Mouse (Mus musculus): ENCODE data around the gene Apol6. TPM values are rescaled to one million over a fixed set of nuclear protein-coding genes. Genes with fewer than 3 reads are reported as not detected.

Gene Apol6
- polyA plus RNA-seq, 1 experiment from 2014 or later, result not detected

GRCm38 (mm10) chr15:77078786-77079185 lies 34.3 kb downstream of the Apol6 start:
- 54% methylated on average over 3 of the region's 3 CpGs for WGBS
- Histone ChIP-seq H3K4me3 (replicated peaks) (no peak overlapping the region), H3K27me3 (no peaks in the 10 kb centered on the region), H3K27ac (no peak overlapping the region), H3K9me3 (no peaks in the 10 kb centered on the region), H3K4me2 (no peak overlapping the region), H3K36me3 (replicated peaks) (peaks cover 52% of the 10 kb centered on the region), H3K9ac (no peak overlapping the region), H3K4me1 (peaks cover 8% of the 10 kb centered on the region)
- no peak for ATAC-seq (ENCODE audit: low FRiP score)

GRCm38 (mm10) chr15:77079256-77079822 lies 34.8 kb downstream of the Apol6 start:
- H3K36me3 ChIP-seq (replicated peaks), result peaks cover 52% of the 10 kb centered on the region
- H3K9me3 ChIP-seq, result no peaks in the 10 kb centered on the region
- 57% methylated on average over 14 of the region's 14 CpGs for WGBS
- H3K4me2 ChIP-seq, result no peak overlapping the region
- H3K27ac ChIP-seq, result no peak overlapping the region
- H3K27me3 ChIP-seq, result no peaks in the 10 kb centered on the region
- no peak for ATAC-seq (ENCODE audit: low FRiP score)
- H3K4me3 ChIP-seq (replicated peaks), result no peak overlapping the region
- H3K4me1 ChIP-seq, result peaks cover 8% of the 10 kb centered on the region
- no peak overlapping the region for H3K9ac ChIP-seq

- no peak overlapping the region for H3K27ac ChIP-seq
- H3K27me3 ChIP-seq, result no peaks in the 10 kb centered on the region
- peaks cover 57% of the 10 kb centered on the region for H3K36me3 ChIP-seq (replicated peaks)
- peaks cover 8% of the 10 kb centered on the region for H3K4me1 ChIP-seq
- no peaks in the 10 kb centered on the region for H3K9me3 ChIP-seq
- H3K4me3 ChIP-seq (replicated peaks), result no peak overlapping the region
- 72% methylated on average over 11 of the region's 11 CpGs for WGBS
- no peak overlapping the region for H3K4me2 ChIP-seq
- no peak for ATAC-seq (ENCODE audit: low FRiP score)
- H3K9ac ChIP-seq, result no peak overlapping the region
Observed at GRCm38 (mm10) chr15:77079890-77080361, 35.4 kb downstream of the Apol6 start.

GRCm38 (mm10) chr15:77080684-77081254 lies 36.2 kb downstream of the Apol6 start:
- Histone ChIP-seq H3K9ac (no peak overlapping the region), H3K4me1 (peaks cover 8% of the 10 kb centered on the region), H3K4me3 (replicated peaks) (no peak overlapping the region), H3K9me3 (no peaks in the 10 kb centered on the region), H3K36me3 (replicated peaks) (peaks cover 62% of the 10 kb centered on the region), H3K27me3 (no peaks in the 10 kb centered on the region), H3K4me2 (no peak overlapping the region), H3K27ac (no peak overlapping the region)
- WGBS, result 72% methylated on average over 14 of the region's 14 CpGs
- ATAC-seq (ENCODE audit: low FRiP score), result no peak

DNA sequence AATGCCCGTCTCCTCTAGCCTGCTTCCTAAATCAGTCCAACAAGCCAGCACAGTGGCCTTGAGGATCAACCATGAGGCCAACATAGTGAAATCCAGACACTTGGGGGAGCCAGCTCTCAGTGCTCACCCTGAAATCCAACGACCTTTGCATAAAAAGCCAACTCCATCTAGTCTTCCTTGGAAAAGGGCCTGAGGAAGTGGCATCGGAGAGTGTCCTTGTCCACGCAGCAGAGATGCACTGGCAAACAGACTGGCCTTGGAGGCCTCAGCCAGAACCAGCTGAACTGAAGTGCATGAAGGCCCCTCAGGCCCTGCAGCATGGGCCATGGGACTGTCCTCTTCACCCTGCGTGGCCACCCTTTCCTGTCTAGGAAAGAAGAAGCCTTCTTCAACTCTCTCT lies 36.9 kb downstream of the Apol6 start:
- Histone ChIP-seq H3K9me3 (no peaks in the 10 kb centered on the region), H3K4me2 (no peak overlapping the region), H3K9ac (no peak overlapping the region), H3K27ac (no peak overlapping the region), H3K36me3 (replicated peaks) (peaks cover 61% of the 10 kb centered on the region), H3K4me3 (replicated peaks) (no peak overlapping the region), H3K27me3 (no peaks in the 10 kb centered on the region), H3K4me1 (peaks cover 8% of the 10 kb centered on the region)
- ATAC-seq (ENCODE audit: low FRiP score), result no peak
- 86% methylated on average over 5 of the region's 5 CpGs for WGBS

DNA sequence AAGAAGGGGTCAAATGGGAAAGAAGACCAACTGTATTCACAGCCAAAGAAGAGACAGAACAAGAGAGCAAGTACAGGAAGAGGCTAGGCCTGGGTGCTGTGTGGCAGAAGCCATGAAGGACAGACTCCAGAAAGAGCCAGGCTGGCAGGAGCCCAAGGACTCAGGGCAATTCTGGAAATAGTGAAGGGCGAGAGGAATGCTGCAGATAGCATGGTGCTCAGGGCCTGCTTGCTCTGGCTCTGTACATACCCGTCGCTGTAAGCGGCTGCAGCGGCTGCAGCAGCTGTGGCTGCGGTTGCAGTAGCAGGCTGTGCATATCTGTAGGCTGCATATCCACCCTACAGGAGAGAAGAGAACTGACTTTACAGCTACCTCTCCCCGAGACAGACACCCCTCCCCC lies 41.3 kb downstream of the Apol6 start:
- ATAC-seq (ENCODE audit: low FRiP score), result no peak
- peaks cover 55% of the 10 kb centered on the region for H3K36me3 ChIP-seq (replicated peaks)
- H3K4me2 ChIP-seq, result no peak overlapping the region
- 93% methylated on average over 7 of the region's 7 CpGs for WGBS
- H3K27me3 ChIP-seq, result no peaks in the 10 kb centered on the region
- no peak overlapping the region for H3K9ac ChIP-seq
- H3K27ac ChIP-seq, result no peak overlapping the region
- no peak overlapping the region for H3K4me3 ChIP-seq (replicated peaks)
- H3K9me3 ChIP-seq, result no peaks in the 10 kb centered on the region
- peaks cover 8% of the 10 kb centered on the region for H3K4me1 ChIP-seq

DNA sequence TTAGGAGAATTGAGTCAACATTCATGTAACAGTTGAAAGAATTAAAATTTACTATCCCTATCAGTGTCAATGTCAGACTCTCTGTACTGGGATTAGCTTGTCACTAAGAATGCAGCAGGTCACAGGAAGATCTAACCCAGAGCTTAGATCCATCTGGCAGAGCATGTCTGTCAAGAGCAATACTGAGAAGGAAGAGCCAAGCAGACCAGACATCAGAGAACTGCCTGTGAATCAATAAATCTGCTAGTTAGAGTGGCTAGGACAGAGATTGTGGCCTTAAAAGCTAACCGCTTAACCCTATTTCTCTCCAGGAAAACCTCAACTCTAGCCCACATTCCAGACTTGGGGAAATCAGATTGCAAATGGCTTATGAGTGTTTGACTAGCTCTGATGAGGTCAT lies 42.0 kb downstream of the Apol6 start:
- Histone ChIP-seq H3K9ac (no peak overlapping the region), H3K4me1 (peaks cover 8% of the 10 kb centered on the region), H3K4me2 (no peak overlapping the region), H3K36me3 (replicated peaks) (peaks cover 56% of the 10 kb centered on the region), H3K27me3 (no peaks in the 10 kb centered on the region), H3K27ac (no peak overlapping the region), H3K9me3 (no peaks in the 10 kb centered on the region), H3K4me3 (replicated peaks) (no peak overlapping the region)
- WGBS, result 100% methylated on average over 1 of the region's 1 CpGs
- ATAC-seq (ENCODE audit: low FRiP score), result no peak

DNA sequence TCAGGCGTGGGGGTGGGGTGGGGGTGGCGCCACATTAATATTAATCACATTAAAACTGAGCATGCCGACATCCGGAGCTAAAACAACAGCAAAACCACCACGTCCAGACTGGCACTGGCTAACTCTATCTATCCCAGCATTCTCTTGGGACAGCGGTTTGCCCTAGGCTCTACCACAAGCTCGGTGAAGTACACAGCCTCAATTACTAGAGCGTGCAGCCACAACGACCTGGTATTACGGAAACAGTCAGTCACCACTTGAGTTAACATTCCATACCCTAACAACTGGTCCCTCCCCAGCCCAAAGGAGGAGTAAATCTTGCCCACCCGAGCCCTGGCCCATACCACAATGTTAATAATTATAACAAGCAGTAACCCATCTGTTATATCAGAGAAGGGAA lies 44.7 kb downstream of the Apol6 start:
- no peaks in the 10 kb centered on the region for H3K27me3 ChIP-seq

DNA sequence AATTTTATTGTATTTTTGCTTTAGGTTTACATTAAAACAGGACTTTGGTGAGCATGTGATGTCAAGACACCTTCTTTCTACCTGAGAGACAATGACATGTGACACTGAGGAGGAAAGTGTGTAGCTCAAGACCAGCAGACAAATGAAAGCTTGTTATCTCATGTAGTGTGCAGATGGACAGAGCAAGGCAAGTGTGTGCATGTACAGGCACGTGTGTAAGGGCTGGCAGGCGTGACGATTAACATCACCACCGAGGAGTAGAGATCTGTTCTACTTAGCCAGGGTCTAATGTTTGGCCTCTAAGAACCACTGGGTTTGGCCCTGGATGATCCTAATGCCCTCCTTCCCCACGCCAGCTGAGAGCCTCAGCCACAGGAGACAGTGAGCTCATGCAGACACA lies 46.0 kb downstream of the Apol6 start:
- Histone ChIP-seq H3K27ac (no peak overlapping the region), H3K9me3 (no peaks in the 10 kb centered on the region), H3K4me2 (no peak overlapping the region), H3K36me3 (replicated peaks) (peaks cover 52% of the 10 kb centered on the region), H3K9ac (no peak overlapping the region), H3K27me3 (no peaks in the 10 kb centered on the region), H3K4me1 (no peaks in the 10 kb centered on the region), H3K4me3 (replicated peaks) (no peak overlapping the region)
- WGBS, result 95% methylated on average over 5 of the region's 5 CpGs
- ATAC-seq (ENCODE audit: low FRiP score), result no peak

More for the DNA sequence above, 44.7 kb downstream of the Apol6 start:
- Histone ChIP-seq H3K9ac (no peak overlapping the region), H3K4me2 (no peak overlapping the region), H3K27ac (no peak overlapping the region), H3K4me1 (no peaks in the 10 kb centered on the region), H3K9me3 (no peaks in the 10 kb centered on the region), H3K36me3 (replicated peaks) (peaks cover 59% of the 10 kb centered on the region), H3K4me3 (replicated peaks) (no peak overlapping the region)
- no peak for ATAC-seq (ENCODE audit: low FRiP score)
- 78% methylated on average over 11 of the region's 11 CpGs for WGBS

GRCm38 (mm10) chr15:77091394-77091793 lies 46.9 kb downstream of the Apol6 start:
- Histone ChIP-seq H3K4me1 (no peaks in the 10 kb centered on the region), H3K4me2 (no peak overlapping the region), H3K9me3 (no peaks in the 10 kb centered on the region), H3K27me3 (no peaks in the 10 kb centered on the region), H3K27ac (no peak overlapping the region), H3K36me3 (replicated peaks) (peaks cover 52% of the 10 kb centered on the region), H3K4me3 (replicated peaks) (no peak overlapping the region), H3K9ac (no peak overlapping the region)
- WGBS, result 78% methylated on average over 4 of the region's 4 CpGs
- ATAC-seq (ENCODE audit: low FRiP score), result no peak

GRCm38 (mm10) chr15:77094431-77094830 lies 49.9 kb downstream of the Apol6 start:
- Histone ChIP-seq H3K36me3 (replicated peaks) (peaks cover 54% of the 10 kb centered on the region), H3K9me3 (no peaks in the 10 kb centered on the region), H3K4me1 (no peaks in the 10 kb centered on the region), H3K27ac (no peak overlapping the region), H3K4me2 (no peak overlapping the region), H3K27me3 (no peaks in the 10 kb centered on the region), H3K4me3 (replicated peaks) (no peak overlapping the region), H3K9ac (no peak overlapping the region)
- 97% methylated on average over 13 of the region's 13 CpGs for WGBS
- ATAC-seq (ENCODE audit: low FRiP score), result no peak

- Histone ChIP-seq H3K9me3 (no peaks in the 10 kb centered on the region), H3K4me1 (no peaks in the 10 kb centered on the region), H3K27ac (no peak overlapping the region), H3K36me3 (replicated peaks) (peaks cover 54% of the 10 kb centered on the region), H3K9ac (no peak overlapping the region), H3K27me3 (no peaks in the 10 kb centered on the region), H3K4me3 (replicated peaks) (no peak overlapping the region), H3K4me2 (no peak overlapping the region)
- ATAC-seq (ENCODE audit: low FRiP score), result no peak
- WGBS, result 91% methylated on average over 1 of the region's 1 CpGs
Observed at GRCm38 (mm10) chr15:77095216-77095615, 50.7 kb downstream of the Apol6 start.

GRCm38 (mm10) chr15:77097358-77097757 lies 52.8 kb downstream of the Apol6 start:
- Histone ChIP-seq H3K27me3 (no peaks in the 10 kb centered on the region), H3K27ac (no peak overlapping the region), H3K9ac (no peak overlapping the region), H3K9me3 (no peaks in the 10 kb centered on the region), H3K4me3 (replicated peaks) (no peak overlapping the region), H3K4me1 (no peaks in the 10 kb centered on the region), H3K4me2 (no peak overlapping the region), H3K36me3 (replicated peaks) (peaks cover 59% of the 10 kb centered on the region)
- WGBS, result 82% methylated on average over 6 of the region's 6 CpGs
- no peak for ATAC-seq (ENCODE audit: low FRiP score)

Data from forebrain, embryonic 12.5 days (tissue).